Mouse (Mus musculus): ENCODE measurements at regions not wholly inside any gene's neighbourhood (a gene's known extent, or its start where the extent isn't known, plus 50 kb on each side); places are given as distances from the start of the nearest gene placed in this dataset.

DNA sequence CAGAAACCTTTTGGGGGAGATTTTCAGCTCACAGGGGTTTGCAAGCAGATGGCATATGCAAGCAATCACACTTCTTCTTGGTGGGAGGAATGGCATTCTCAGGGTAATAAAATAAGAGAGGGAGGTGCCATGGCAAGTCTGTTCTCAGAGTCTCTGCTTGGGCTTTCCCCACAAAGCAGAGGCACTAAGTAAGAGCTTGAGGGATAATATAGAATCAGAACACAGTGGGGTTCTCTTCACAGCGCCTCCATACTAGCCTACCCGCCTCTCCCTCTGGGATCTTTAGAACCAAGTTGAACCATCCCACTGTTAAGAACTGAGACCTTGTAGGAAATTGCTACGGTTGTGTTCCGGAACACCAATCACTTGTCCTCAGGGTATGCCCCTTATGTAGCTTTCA, 387.8 kb downstream of the Prkd1 start:
- Histone ChIP-seq H3K27me3 (ENCODE audit: control insufficient read depth, insufficient read depth, low read length) (no peaks in the 10 kb centered on the region), H3K36me3 (ENCODE audit: control insufficient read depth, insufficient read depth, low read length) (no peaks in the 10 kb centered on the region), H3K4me3 (ENCODE audit: low read depth, low read length) (no peak overlapping the region), H3K4me1 (ENCODE audit: control insufficient read depth, insufficient read depth, low read length) (no peaks in the 10 kb centered on the region), H3K9me3 (ENCODE audit: control insufficient read depth, low read length) (no peaks in the 10 kb centered on the region), H3K27ac (ENCODE audit: low read depth, low read length) (no peak overlapping the region), H3K9ac (ENCODE audit: low read length) (no peak overlapping the region), H3K4me2 (no peak overlapping the region)
- DNase-seq (ENCODE audit: low spot score, missing footprints): no peak
- ATAC-seq (ENCODE audit: low FRiP score): no peak
- 83% methylated on average over 4 of the region's 4 CpGs for WGBS

DNA sequence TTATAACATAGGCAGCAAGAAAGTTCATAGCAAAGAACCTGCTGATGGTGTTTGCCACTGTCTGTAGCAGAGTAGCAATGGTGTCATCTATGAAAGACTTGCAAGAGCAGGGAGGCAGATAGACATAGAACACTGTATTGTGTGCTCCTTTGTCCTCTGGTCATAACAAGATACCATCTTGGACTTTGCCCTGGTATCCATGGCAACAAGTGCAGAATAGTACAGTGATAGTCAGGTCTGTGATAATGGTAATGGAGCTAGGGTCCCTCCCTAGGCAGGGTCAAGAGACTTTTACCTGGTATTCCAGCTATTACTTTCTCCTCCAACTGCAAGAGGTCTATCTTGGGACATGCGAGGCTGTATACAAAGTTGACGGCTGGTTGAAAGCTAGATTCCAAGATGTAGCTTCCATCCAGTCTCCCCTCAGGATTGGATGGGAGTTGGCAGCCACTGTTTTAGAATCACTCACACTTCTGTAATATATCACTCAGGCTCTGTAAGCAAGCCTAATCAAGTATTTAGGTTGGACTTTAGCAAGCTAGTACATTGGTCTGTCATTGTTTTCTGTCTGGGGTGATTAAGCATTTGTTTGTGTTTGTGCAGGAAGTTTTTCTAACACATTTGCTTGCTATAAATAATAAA, 375.5 kb downstream of the Prkd1 start:
- Histone ChIP-seq H3K4me2 (no peak overlapping the region), H3K36me3 (ENCODE audit: control insufficient read depth, insufficient read depth, low read length) (no peaks in the 10 kb centered on the region), H3K9ac (ENCODE audit: low read length) (no peak overlapping the region), H3K4me1 (ENCODE audit: control insufficient read depth, insufficient read depth, low read length) (no peaks in the 10 kb centered on the region), H3K4me3 (ENCODE audit: low read depth, low read length) (no peak overlapping the region), H3K27ac (ENCODE audit: low read depth, low read length) (no peak overlapping the region), H3K9me3 (ENCODE audit: control insufficient read depth, low read length) (no peaks in the 10 kb centered on the region), H3K27me3 (ENCODE audit: control insufficient read depth, insufficient read depth, low read length) (no peaks in the 10 kb centered on the region)
- WGBS: 96% methylated on average over 2 of the region's 2 CpGs
- peak; percentile 26 for DNase-seq (ENCODE audit: low spot score, missing footprints)
- ATAC-seq (ENCODE audit: low FRiP score): no peak

DNA sequence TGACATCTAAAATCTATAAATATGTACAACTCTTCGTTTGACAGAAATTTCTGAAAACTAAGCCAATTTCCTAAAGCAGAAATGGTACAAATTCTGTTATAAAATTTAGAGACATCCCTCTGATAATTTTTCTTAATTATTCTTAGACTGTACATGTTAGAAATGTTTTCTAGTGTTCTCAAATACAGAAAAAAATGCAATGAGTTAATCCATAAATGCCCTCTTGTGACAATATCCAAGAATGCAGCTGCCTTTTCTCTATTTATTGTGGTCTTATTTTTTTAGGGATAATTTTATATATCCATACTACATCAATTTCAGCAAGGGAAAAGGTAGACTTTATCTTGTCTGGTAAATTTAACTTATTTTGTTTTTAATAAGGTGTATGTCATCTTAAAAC, 367.3 kb downstream of the Prkd1 start:
- Histone ChIP-seq H3K27me3 (ENCODE audit: control insufficient read depth, insufficient read depth, low read length) (no peaks in the 10 kb centered on the region), H3K9ac (ENCODE audit: low read length) (no peak overlapping the region), H3K27ac (ENCODE audit: low read depth, low read length) (no peak overlapping the region), H3K4me2 (no peak overlapping the region), H3K4me3 (ENCODE audit: low read depth, low read length) (no peak overlapping the region), H3K36me3 (ENCODE audit: control insufficient read depth, insufficient read depth, low read length) (no peaks in the 10 kb centered on the region), H3K9me3 (ENCODE audit: control insufficient read depth, low read length) (no peaks in the 10 kb centered on the region), H3K4me1 (ENCODE audit: control insufficient read depth, insufficient read depth, low read length) (no peaks in the 10 kb centered on the region)
- ATAC-seq (ENCODE audit: low FRiP score) (no peak), DNase-seq (ENCODE audit: low spot score, missing footprints) (peak; percentile 66)
- 73% methylated on average over 1 of the region's 1 CpGs for WGBS
